ENCODE assay signal across 11 mouse cellular contexts in genomic region chr3:87983627-87984026, GRCm38 (mm10). TPM values are rescaled to one million over a fixed set of nuclear protein-coding genes. Genes with fewer than 3 reads are reported as not detected.
DNase-seq lines count a peak whose midpoint lies in the region; ATAC-seq and TF ChIP-seq lines count a peak whose summit lies in the region.
"Had no signal": no experiment of that assay in that cellular context is flagged by ENCODE, and none has a peak within 500 bp of the region (broad histone marks: within the 10 kb centered on the region; RNA-seq: fewer than 3 reads in every experiment).

No protein-coding gene starts in this region.

- no peak for DNase-seq in heart, postnatal 14 days
- DNase-seq in liver, embryonic 13.5 days = no peak
- DNase-seq in gastrocnemius, postnatal 4 days (ENCODE audit: low spot score in 2 of 2) = no peak
- DNase-seq in cerebellum, postnatal 10 days = no peak
- DNase-seq: cerebellum, adult 8-10 months; thymus, adult 18-20 months had no signal

- H3K79me2 ChIP-seq in C2C12 (ENCODE audit: control insufficient read depth, insufficient read depth) = no peaks in the 10 kb centered on the region

- no peak for ATAC-seq in heart, embryonic 14.5 days (ENCODE audit: insufficient number of reproducible peaks, insufficient read depth, low FRiP score, low read depth)
- no peak for ATAC-seq in forebrain, embryonic 12.5 days (ENCODE audit: low FRiP score)
- ATAC-seq in liver, embryonic 13.5 days (ENCODE audit: low read depth) = no peak
- no peak for ATAC-seq in megakaryocyte, adult 5-6 weeks (ENCODE audit: poor library complexity, severe bottlenecking)

- no peaks in the 10 kb centered on the region for H3K36me3 ChIP-seq in heart, embryonic 14.5 days (ENCODE audit: control insufficient read depth, insufficient read depth, low read length)
- H3K36me3 ChIP-seq in C2C12 (ENCODE audit: control insufficient read depth, insufficient read depth) = peaks cover 6% of the 10 kb centered on the region
- H3K36me3 ChIP-seq in forebrain, embryonic 12.5 days (replicated peaks) = peaks cover 12% of the 10 kb centered on the region
- no peaks in the 10 kb centered on the region for H3K36me3 ChIP-seq in liver, embryonic 13.5 days

- intact Hi-C loops in heart, postnatal 14 days (cut with DNase I) = no loop called here

- peak overlapping the region in 1 of 2 experiments; percentile 10; a peak in 1 of 4 replicates for H3K4me3 ChIP-seq in heart, embryonic 14.5 days (ENCODE audit: control insufficient read depth in 1 of 2, insufficient read depth in 1 of 2, low read depth in 1 of 2, low read length in 2 of 2)
- no peak overlapping the region for H3K4me3 ChIP-seq in C2C12 (ENCODE audit: insufficient read depth, poor library complexity, severe bottlenecking)
- H3K4me3 ChIP-seq in forebrain, embryonic 12.5 days (replicated peaks) = no peak overlapping the region
- no peak overlapping the region for H3K4me3 ChIP-seq in liver, embryonic 13.5 days (replicated peaks)

- H3ac ChIP-seq in C2C12 (ENCODE audit: control insufficient read depth, insufficient read length, low read depth) = peak overlapping the region; percentile 69

- peak overlapping the region; percentile 93 to 98 for H3K27ac ChIP-seq in heart, embryonic 14.5 days (replicated peaks in 1 of 2; ENCODE audit: control insufficient read depth in 1 of 2, insufficient read depth in 1 of 2, low read depth in 2 of 2, low read length in 2 of 2)
- H3K27ac ChIP-seq in forebrain, embryonic 12.5 days = peak overlapping the region; percentile 88
- H3K27ac ChIP-seq in liver, embryonic 13.5 days = peak overlapping the region; percentile 74; the same call in 1 of the 2 replicates

- H3K9me3 ChIP-seq in heart, embryonic 14.5 days (ENCODE audit: control insufficient read depth, low read length) = no peaks in the 10 kb centered on the region
- H3K9me3 ChIP-seq in forebrain, embryonic 12.5 days = no peaks in the 10 kb centered on the region
- no peaks in the 10 kb centered on the region for H3K9me3 ChIP-seq in liver, embryonic 13.5 days (replicated peaks)

- peak overlapping the region; percentile 70; the same call in 1 of the 2 replicates for H3K9ac ChIP-seq in heart, embryonic 14.5 days (ENCODE audit: low read length)
- H3K9ac ChIP-seq in forebrain, embryonic 12.5 days = peak overlapping the region; percentile 42
- H3K9ac ChIP-seq in liver, embryonic 13.5 days = no peak overlapping the region

- 53% methylated on average over 6 of the region's 6 CpGs for WGBS in heart, embryonic 14.5 days
- WGBS in forebrain, embryonic 12.5 days = 46% methylated on average over 6 of the region's 6 CpGs
- 58% methylated on average over 6 of the region's 6 CpGs for WGBS in liver, embryonic 13.5 days (ENCODE audit: insufficient replicate concordance)

- peaks cover 3% of the 10 kb centered on the region for H3K27me3 ChIP-seq in heart, embryonic 14.5 days (ENCODE audit: control insufficient read depth, insufficient read depth, low read length)
- no peaks in the 10 kb centered on the region for H3K27me3 ChIP-seq in C2C12 (ENCODE audit: control insufficient read depth, insufficient read depth, insufficient read length)
- peaks cover 3% of the 10 kb centered on the region; the same call in 1 of the 2 replicates for H3K27me3 ChIP-seq in forebrain, embryonic 12.5 days
- H3K27me3 ChIP-seq in liver, embryonic 13.5 days = peaks cover 49% of the 10 kb centered on the region

- H3K79me3 ChIP-seq in C2C12 (ENCODE audit: low read depth) = no peaks in the 10 kb centered on the region

- peak overlapping the region; percentile 58 for H3K4me2 ChIP-seq in heart, embryonic 14.5 days (ENCODE audit: low read length)
- peak overlapping the region; percentile 41 for H3K4me2 ChIP-seq in forebrain, embryonic 12.5 days
- peak overlapping the region; percentile 38 for H3K4me2 ChIP-seq in liver, embryonic 13.5 days

- peaks cover 57 to 67% of the 10 kb centered on the region in 2 experiments for H3K4me1 ChIP-seq in heart, embryonic 14.5 days (ENCODE audit: control insufficient read depth in 2 of 2, insufficient read depth in 2 of 2, low read length in 2 of 2)
- H3K4me1 ChIP-seq in forebrain, embryonic 12.5 days = peaks cover 95% of the 10 kb centered on the region
- H3K4me1 ChIP-seq in liver, embryonic 13.5 days (replicated peaks) = peaks cover 63% of the 10 kb centered on the region

- no peak for TF ChIP-seq CTCF in C2C12 (IDR thresholded peaks at IDR 0.05; ENCODE audit: control insufficient read depth, insufficient read depth, insufficient read length)

TF ChIP-seq in C2C12, 6 proteins besides CTCF, POLR2A, EP300 and RAD21:
- TF ChIP-seq CEBPB (IDR thresholded peaks at IDR 0.05; ENCODE audit: low read depth) (no peak), MYOD1 (IDR thresholded peaks at IDR 0.05; ENCODE audit: control insufficient read depth, insufficient read length, low read depth) (no peak)

RNA-seq across cellular contexts. Expression of gene Nes, which starts 12.7 kb away (rescaled TPM):
- 9.8 and 10.7 TPM in 2 replicates for polyA plus RNA-seq in heart, embryonic 14.5 days (2014; fragmentation: Nextera tagmentation; extraction: Ambion mirVana)
- 10 to 100 TPM; 32.5 to 39.0 TPM for total RNA-seq in heart, postnatal 14 days (2021)
- polyA plus RNA-seq in C2C12 (2012; fragmentation: generic; extraction: Trizol) = 158 TPM
- 148 and 162 TPM in 2 replicates for polyA plus RNA-seq in forebrain, embryonic 12.5 days (2016; fragmentation: Nextera tagmentation; extraction: Ambion mirVana)
- 2.6 and 2.8 TPM in 2 replicates for polyA plus RNA-seq in liver, embryonic 13.5 days (2015; fragmentation: Nextera tagmentation; extraction: Ambion mirVana)
- total RNA-seq in megakaryocyte, adult 5-6 weeks (2015) = not detected in 2 replicates
- total RNA-seq in megakaryocyte, adult 5-6 weeks (2017) = not detected in 2 replicates
- total RNA-seq in gastrocnemius, postnatal 4 days (2021) = 100 to 1,000 TPM; 169 to 207 TPM

RNA-seq across cellular contexts. Expression of gene Bcan, which starts 16.4 kb away (rescaled TPM):
- 0.31 TPM in 1 of 2 replicates, not detected in the other for polyA plus RNA-seq in heart, embryonic 14.5 days (2014; fragmentation: Nextera tagmentation; extraction: Ambion mirVana)
- under 1 TPM; 0.15 to 0.29 TPM for total RNA-seq in heart, postnatal 14 days (2021)
- polyA plus RNA-seq in C2C12 (2012; fragmentation: generic; extraction: Trizol) = 0.15 TPM
- polyA plus RNA-seq in forebrain, embryonic 12.5 days (2016; fragmentation: Nextera tagmentation; extraction: Ambion mirVana) = 1.7 and 3.6 TPM in 2 replicates
- 0.05 TPM in 1 of 2 replicates, not detected in the other for polyA plus RNA-seq in liver, embryonic 13.5 days (2015; fragmentation: Nextera tagmentation; extraction: Ambion mirVana)
- total RNA-seq in megakaryocyte, adult 5-6 weeks (2015) = not detected in 2 replicates
- not detected in 2 replicates for total RNA-seq in megakaryocyte, adult 5-6 weeks (2017)
- total RNA-seq in gastrocnemius, postnatal 4 days (2021) = under 1 TPM in 1 of 2 experiments, not detected in 1; 0.12 TPM

RNA-seq across cellular contexts. Expression of gene Crabp2, which starts 35.2 kb away (rescaled TPM):
- polyA plus RNA-seq in heart, embryonic 14.5 days (2014; fragmentation: Nextera tagmentation; extraction: Ambion mirVana) = 1.6 and 2.4 TPM in 2 replicates
- under 1 TPM; 0.31 to 0.56 TPM for total RNA-seq in heart, postnatal 14 days (2021)
- 14.4 TPM for polyA plus RNA-seq in C2C12 (2012; fragmentation: generic; extraction: Trizol)
- 246 TPM in 2 replicates for polyA plus RNA-seq in forebrain, embryonic 12.5 days (2016; fragmentation: Nextera tagmentation; extraction: Ambion mirVana)
- polyA plus RNA-seq in liver, embryonic 13.5 days (2015; fragmentation: Nextera tagmentation; extraction: Ambion mirVana) = 2.2 and 2.3 TPM in 2 replicates
- total RNA-seq in megakaryocyte, adult 5-6 weeks (2015) = 1.3 TPM in 1 of 2 replicates, not detected in the other
- total RNA-seq in megakaryocyte, adult 5-6 weeks (2017) = not detected in 2 replicates
- 1 to 10 TPM; 1.3 to 2.2 TPM for total RNA-seq in gastrocnemius, postnatal 4 days (2021)

RNA-seq across cellular contexts. Expression of gene Hapln2, which starts 43.8 kb away (rescaled TPM):
- 0.58 TPM in 1 of 2 replicates, not detected in the other for polyA plus RNA-seq in heart, embryonic 14.5 days (2014; fragmentation: Nextera tagmentation; extraction: Ambion mirVana)
- not detected for total RNA-seq in heart, postnatal 14 days (2021)
- not detected for polyA plus RNA-seq in C2C12 (2012; fragmentation: generic; extraction: Trizol)
- polyA plus RNA-seq in forebrain, embryonic 12.5 days (2016; fragmentation: Nextera tagmentation; extraction: Ambion mirVana) = not detected in 2 replicates
- polyA plus RNA-seq in liver, embryonic 13.5 days (2015; fragmentation: Nextera tagmentation; extraction: Ambion mirVana) = not detected in 2 replicates
- total RNA-seq in megakaryocyte, adult 5-6 weeks (2015) = not detected in 2 replicates
- not detected in 2 replicates for total RNA-seq in megakaryocyte, adult 5-6 weeks (2017)
- total RNA-seq in gastrocnemius, postnatal 4 days (2021) = under 1 TPM in 1 of 2 experiments, not detected in 1; 0.21 TPM
- polyA plus RNA-seq: gonadal fat pad, adult 2 months had no signal

RNA-seq across cellular contexts. Expression of gene Rrnad1, which starts 53.1 kb away (rescaled TPM):
- polyA plus RNA-seq in heart, embryonic 14.5 days (2014; fragmentation: Nextera tagmentation; extraction: Ambion mirVana) = 10.9 and 14.4 TPM in 2 replicates
- total RNA-seq in heart, postnatal 14 days (2021) = 1 to 10 TPM; 6.9 to 8.5 TPM
- polyA plus RNA-seq in C2C12 (2012; fragmentation: generic; extraction: Trizol) = 7.1 TPM
- 20.5 and 23.7 TPM in 2 replicates for polyA plus RNA-seq in forebrain, embryonic 12.5 days (2016; fragmentation: Nextera tagmentation; extraction: Ambion mirVana)
- 6.1 and 6.6 TPM in 2 replicates for polyA plus RNA-seq in liver, embryonic 13.5 days (2015; fragmentation: Nextera tagmentation; extraction: Ambion mirVana)
- 7.2 and 7.8 TPM in 2 replicates for total RNA-seq in megakaryocyte, adult 5-6 weeks (2015)
- 8.7 and 10.2 TPM in 2 replicates for total RNA-seq in megakaryocyte, adult 5-6 weeks (2017)
- 1 to 10 TPM; 7.4 to 8.7 TPM for total RNA-seq in gastrocnemius, postnatal 4 days (2021)

Comparison
In these comparisons a context has a peak if more than half of its experiments do, and no peak if none do; other contexts are left out.
1. RNA of gene Nes, which starts 12.7 kb away (polyA plus RNA-seq): 158 TPM in C2C12 (single experiment) and 148 to 162 TPM in forebrain, embryonic 12.5 days; 9.8 to 10.7 TPM in heart, embryonic 14.5 days and 2.6 to 2.8 TPM in liver, embryonic 13.5 days; every median in the first group is over 10 times any median in the second.
2. RNA of gene Crabp2, which starts 35.2 kb away (polyA plus RNA-seq): 246 TPM in forebrain, embryonic 12.5 days; 14.4 TPM in C2C12 (single experiment), 1.6 to 2.4 TPM in heart, embryonic 14.5 days and 2.2 to 2.3 TPM in liver, embryonic 13.5 days; every median in the first group is over 10 times any median in the second.
3. Peak in every context shown above with its lines, with median percentiles within 50 percentile points of each other: H3K27ac ChIP-seq and H3K4me2 ChIP-seq.